Mouse (Mus musculus): ENCODE results near the gene Dcaf4.

Dcaf4 gene

DNA sequence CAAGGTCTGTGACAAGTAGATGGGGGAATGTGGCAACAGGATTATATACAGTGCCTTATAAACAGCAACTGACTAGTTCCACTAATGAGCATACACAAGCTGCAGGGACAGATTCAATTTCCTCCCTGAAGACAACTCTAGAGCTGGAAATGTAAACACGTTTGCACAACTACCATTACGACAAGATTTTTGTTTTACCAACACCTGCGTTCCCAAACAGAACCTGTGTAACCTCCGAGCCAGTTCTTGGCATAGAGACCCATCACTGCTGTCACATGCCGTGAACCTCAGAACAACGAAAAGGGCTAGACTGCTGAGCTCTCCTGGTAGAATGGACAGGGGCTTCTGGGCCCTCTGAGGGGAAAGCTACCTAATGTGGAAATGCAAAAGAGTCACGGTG is 23.7 kb downstream of the Dcaf4 start:
- DNase-seq (ENCODE audit: low read depth, low spot score), result no peak

DNA sequence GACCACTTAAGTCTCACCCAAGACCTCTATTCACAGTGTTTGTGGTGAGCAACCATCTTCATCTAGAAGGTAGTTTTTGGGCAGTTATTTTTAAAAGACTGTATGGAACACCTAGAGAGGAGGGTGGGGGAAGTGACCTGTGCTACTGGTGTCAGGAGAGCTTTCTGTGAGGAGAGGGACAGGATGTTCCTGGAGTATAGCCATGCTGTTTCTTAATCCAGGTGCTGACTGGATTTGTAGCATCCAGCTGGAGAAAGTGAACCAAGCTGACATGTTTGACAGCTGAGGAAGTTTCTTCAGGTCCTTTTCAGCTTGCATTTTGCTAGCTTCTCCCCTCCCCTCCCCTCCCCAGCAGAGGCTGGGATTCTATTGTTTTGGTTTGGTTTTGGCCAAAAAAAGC is 24.5 kb downstream of the Dcaf4 start:
- DNase-seq (ENCODE audit: low read depth, low spot score), result no peak

DNA sequence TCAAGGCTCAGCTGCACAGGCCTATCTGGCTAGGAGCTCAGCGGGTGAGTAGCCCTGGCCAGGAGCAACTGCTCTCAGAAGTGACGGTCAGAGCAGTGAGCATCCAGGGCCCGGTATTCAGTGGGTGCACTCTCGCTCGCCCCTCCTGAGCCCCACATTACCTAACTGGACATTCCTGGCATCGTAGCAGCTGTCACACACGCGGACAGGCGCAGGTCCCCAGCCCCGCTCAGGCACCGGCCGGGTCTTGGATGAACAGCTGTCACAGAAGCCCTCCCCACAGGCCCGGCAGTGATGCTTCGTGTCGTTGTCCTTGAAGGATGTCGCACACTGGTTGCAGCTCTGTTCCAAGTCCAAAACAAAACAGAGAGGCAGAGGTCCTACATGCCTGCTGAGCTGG is 31.0 kb downstream of the Dcaf4 start:
- DNase-seq (ENCODE audit: low read depth, low spot score), result no peak

DNA sequence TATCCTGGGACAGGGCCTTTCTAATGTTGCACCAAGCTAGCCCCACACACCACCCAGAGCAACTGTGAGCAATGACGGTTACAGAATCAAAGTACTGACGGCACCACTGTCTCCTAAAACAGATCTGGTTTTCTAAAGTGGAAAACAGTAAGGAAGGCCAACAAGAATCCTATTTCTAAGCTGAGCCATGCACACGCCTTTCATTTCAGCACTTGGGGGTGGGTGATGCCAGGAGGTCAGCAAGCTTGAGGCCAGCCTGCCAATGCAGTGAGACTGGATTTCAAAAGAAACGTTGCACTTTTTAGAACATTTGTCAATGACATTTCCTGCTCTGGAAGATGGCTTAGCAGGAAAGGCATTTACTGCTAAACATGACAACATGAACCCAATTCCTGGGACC is 33.5 kb downstream of the Dcaf4 start:
- no peak for DNase-seq (ENCODE audit: low read depth, low spot score)

DNA sequence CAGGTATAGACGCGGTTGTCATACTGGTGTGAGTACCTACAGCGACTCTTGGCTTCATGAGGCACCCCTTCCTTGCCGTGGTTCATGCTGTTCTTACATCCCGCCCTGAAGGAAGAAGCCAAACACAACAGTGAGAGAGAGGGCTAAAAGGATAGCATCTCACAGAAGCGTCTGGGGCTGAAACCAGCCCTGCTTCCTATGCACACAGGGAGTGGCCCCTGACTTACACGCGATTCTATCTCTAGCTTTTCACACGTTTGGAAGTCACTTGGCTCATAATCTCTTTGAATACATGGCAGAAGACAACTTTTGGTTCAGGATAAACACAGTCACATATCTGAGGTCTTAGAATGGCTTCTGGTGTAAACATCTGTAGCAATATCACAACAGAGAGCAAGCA is 35.3 kb downstream of the Dcaf4 start:
- DNase-seq (ENCODE audit: low read depth, low spot score), result no peak

DNA sequence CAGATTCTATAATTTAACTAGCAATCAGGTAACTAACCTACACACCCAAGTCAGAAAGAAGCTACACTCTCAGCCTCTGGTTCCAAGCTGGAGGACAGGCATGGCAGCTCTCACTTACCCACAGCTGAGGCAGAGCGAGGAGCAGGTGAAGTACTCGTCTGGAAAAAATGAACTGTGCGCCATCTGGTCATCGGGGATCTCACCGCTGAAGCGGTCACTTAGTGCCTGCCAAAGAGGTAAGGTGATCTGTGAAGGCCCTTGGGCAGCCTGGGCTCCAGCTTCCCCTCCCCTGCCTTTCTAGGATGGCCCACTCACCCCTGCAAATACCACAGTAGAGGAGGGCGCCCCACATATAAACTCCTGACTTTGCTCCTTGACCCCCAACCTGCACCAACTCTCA is 38.2 kb downstream of the Dcaf4 start:
- DNase-seq (ENCODE audit: low read depth, low spot score), result no peak

DNA sequence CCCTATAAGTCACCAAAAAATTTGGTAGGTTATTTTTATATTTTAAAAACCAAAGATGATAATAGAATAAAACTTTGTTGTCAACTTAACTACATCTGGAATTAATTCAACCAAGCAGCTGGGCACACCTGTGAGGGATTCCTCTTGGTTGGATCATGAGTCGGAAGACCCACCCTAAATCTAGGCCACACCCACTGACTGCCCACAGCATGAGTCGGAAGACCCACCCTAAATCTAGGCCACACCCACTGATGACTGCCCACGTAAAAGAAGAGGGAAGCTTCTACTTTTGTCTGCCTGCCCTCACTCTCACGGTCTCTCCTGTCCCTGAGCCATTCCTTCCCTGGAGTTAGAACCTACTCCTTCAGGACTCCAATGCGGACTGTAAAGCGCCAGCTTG is 39.9 kb downstream of the Dcaf4 start:
- DNase-seq (ENCODE audit: low read depth, low spot score), result peak; percentile 45

DNA sequence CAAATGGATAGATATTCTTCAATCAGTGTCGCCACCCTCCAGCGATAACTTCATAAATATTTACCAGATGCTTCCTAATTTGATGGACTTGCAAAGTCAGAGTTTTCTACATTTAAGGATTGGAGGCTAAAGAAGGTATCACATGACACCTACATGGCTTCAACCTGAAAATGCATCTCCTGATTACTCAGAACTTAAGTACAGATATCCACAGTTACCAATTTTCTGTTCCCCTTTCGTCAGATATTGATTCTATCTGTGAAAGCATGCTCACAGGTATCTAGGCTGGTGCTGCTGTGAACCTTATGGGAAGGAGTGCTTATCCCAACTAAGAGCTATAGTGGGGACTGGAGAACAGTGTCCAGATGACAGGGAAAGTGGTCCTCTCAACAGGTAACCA is 42.3 kb downstream of the Dcaf4 start:
- DNase-seq (ENCODE audit: low read depth, low spot score), result no peak

DNA sequence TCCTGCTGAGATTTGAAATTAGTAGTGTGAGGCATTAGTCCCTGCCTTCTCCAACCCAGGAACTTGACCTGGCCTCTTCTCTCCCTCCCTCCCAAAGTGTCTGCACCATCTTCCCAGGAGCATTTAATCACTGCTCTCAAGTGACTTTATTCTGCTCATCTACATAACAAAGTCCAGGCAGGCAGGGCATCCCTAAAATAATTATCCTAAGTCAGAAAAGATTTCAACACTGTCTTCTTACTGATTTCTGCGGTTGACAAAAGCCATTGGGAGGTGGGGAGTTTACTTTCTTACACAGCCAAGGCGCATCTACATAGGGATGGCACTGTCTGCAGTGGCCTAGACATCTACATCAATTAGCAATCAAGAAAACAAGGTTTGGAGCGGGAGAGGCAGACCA is 49.6 kb downstream of the Dcaf4 start:
- no peak for DNase-seq (ENCODE audit: low read depth, low spot score)

DNA sequence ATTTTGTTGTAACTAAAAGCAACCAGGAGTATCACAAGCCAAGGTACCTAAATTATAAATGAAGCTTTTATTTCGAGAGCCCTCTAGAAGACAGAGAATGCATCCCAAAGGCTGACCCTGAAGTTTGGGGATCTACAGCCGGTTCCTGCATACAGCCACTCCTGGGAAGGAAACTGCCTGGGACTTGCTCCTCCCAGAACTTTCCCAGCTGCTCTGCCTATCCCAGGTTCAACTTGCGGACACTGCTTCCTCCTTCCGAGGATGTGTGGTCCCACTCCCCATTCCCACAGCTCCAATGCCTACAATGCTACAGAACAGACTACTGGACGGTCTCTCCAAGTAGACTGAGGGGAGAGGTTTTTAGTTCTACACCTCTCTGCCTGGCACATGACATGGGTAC is 52.5 kb downstream of the Dcaf4 start:
- no peak for DNase-seq (ENCODE audit: low read depth, low spot score)

DNA sequence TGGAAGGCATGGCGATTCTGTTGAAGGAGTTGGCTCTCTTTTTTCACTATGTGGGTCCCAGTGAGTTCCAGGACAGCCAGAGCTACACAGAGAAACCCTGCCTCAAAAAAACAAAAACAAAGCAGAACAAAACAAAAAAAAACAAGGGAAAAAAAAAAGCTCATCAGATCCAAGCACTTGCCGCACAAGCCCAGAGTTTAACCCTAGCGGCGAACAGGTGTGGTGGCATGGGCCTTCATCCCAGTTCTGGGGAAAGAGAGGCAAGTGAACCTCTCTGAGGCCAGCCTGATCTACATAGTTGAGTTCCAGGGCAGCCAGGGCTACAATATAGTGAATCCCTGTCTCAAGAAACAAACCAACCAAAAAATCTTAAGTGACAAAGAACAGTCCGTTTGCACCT is 57.2 kb downstream of the Dcaf4 start:
- DNase-seq (ENCODE audit: low read depth, low spot score), result no peak

DNA sequence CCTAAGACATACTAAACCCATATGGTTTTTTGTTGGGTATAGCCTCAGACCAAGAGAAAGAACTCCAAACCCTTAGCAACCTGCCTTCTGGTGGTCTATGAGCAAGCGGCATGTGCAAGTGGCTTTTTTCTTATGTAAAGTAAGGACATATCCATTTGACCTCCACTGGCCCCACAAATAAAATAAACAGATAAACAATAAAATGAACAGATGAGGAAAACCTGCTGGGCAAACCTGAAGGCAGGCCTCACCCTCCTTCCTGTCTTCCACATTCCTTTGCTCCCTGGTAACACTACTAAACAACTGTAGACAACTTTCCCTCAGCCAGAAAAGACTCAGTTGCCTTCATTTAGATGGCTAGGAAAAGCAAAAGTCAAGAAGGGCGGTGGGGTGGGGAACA is 58.1 kb downstream of the Dcaf4 start:
- no peak for DNase-seq (ENCODE audit: low read depth, low spot score)

DNA sequence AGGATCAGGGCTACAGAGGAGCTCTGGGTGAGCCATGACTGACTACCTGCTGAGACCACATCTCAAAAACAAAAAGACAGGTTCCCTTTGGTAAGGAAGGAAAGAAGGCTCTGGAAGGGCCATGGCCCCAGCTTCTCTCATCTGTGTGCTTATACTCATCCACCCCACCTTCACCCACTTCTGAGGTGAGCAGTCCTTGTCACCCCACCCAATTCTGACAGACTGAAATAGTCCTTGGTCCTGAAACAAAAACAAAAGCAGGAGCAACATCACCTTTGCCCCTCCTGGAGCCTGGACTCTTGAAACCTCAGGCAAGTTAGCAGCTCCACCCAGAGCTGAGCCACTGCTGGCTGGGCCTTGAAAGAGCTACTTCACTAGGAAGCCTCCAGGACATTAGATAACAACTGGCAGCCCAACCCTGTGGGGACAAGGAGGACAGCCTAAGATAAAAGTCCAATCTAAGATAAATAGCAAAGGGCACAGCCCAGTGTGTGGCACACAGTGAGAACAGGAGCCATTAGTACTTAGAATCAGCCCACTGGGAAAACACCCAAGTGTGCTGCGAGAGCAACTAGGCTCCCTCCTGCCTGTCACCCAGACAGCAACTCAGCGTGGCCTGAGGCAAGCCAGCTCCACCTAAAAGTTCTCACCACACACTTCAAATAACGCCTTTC is 58.8 kb downstream of the Dcaf4 start:
- no peak for DNase-seq (ENCODE audit: low read depth, low spot score)

DNA sequence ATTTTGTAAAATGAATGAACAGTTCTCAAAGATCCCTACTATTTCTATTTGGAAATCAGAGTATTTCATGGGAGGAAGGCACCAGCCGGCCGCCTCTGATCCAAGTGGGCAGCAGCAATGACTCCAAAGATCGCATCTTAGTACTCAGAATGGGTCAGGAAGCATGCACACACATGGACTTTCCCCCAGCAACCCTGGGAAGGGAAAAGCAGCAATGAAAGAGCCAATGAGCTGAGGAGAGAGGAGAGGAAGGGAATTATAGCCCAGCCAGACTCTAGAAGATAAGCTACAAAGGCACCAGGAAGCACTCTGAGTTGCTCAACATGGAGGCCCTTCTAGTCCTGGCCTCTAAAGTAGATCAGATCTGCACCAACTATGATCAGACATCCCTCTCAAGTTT is 60.0 kb downstream of the Dcaf4 start:
- no peak for DNase-seq (ENCODE audit: low read depth, low spot score)

DNA sequence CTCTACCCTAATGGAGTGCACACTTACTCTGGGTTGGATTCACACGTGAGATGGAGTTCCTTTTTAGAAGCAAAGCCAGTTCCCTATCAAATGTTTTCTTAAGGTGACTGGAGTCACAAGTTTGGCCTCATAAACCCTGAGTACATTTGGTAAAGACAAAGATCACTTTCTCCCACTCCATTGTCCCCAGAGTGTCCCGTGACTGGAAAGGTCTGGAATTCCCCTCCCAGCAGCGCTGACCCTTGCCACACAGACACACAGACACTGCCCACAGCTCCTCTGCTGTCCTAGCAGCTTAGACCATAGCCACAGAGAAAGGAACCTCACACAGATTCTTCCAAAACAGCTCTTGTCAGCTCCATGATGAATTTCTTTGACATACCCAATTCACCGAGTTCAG is 61.8 kb downstream of the Dcaf4 start:
- no peak for DNase-seq (ENCODE audit: low read depth, low spot score)

DNA sequence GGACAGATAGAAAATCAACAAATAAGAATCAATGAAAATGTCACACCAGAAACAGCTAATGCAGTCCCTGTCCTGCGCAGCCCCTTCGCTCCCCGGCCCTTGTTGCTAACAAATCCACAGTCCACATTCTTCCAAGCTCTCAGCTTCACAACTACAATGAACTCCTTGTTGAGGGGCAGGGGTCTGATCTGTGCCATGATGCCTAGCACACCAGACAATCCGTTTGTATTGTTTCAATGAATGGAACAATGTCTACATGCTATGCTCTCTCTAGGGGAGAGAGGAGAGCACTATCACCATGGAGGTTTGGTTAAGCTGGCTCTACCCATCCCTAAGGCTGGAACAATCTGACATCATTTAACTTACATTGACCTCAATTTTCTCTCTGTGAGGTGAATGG is 62.5 kb downstream of the Dcaf4 start:
- DNase-seq (ENCODE audit: low read depth, low spot score), result no peak

DNA sequence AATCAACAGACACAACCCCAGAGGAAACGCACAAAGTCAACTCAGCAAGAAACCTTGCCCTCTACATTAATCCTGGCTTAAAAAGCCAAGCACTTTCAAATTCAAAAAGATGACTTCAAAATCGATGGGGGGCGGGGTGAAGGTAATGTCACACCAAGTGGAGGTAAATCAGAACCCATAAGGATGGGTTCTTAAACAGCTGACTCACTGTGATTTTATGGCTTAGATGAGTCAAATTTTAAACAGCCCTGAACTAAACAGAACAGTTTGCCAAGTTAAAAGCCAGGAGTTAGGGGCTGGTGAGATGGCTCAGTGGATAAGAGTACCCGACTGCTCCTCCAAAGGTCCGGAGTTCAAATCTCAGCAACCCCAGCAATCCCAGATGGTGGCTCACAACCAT is 66.4 kb downstream of the Dcaf4 start:
- no peak for DNase-seq (ENCODE audit: low read depth, low spot score)

All from 3T3-L1 (cell line).